Mouse (Mus musculus) kidney, adult 9 months (tissue): ENCODE data around the gene Dlg5.

Source experiments
- DNase-seq: peaks from one replicate; pipeline ENCODE4 v3.0.0; 2022

Dlg5 gene

GRCm38 (mm10) chr14:24185514-24185913 is 60.2 kb downstream of the Dlg5 start:
- no peak for DNase-seq

DNA sequence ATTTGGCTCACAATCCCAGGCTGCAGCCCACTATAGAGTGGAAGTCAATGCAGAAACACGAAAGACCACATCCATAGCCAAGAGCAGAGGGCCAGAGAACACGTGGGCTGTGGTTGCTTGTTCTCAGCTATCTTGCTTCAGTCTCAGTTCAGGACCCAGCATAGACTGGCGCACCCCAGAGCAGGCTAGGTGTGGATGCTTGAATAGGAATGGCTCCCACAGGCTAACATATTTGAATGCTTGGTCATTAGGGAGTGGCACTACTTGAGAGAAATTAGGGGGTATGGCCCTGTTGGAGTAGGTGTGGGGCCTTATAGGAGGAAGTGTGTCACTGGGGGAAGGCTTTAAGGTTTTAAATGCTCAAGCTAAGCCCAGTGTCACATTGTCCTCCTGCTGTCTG is 62.8 kb downstream of the Dlg5 start:
- DNase-seq = no peak

DNA sequence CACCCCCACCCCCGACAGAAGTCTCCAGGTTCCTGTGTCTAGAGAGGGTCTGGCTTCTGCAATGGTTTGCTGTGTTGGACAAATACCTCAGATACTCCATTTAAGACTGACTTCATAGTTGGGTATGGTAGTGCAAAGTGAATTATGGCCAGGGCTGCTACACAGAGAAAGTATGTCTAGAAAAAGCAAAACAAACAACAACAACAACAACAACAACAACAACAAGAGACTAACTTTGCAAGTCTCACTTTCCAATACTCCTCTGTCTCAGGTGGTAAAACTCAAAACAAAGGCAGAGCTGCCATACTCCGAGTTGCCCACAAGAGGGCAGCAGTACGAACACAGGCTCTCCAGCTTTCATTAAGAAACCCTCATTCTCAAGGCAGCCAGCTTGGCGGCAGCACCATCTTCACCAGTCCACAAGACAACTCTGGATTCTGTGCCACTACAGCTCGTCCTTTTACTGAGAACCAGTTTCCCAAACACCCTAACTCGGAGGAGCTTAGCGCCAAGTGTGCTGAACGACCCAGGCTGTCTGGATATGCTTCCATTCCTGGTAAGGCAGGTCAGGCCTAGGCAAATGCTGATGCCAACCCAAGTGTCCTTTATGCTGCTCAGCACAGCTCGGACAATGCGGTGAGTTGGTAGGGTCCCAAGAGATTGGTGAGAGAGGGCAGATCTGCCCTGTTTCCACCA is 63.8 kb downstream of the Dlg5 start:
- peak; percentile 85 for DNase-seq

- DNase-seq = peak; percentile 28
These were observed 66.2 kb downstream of the Dlg5 start for GRCm38 (mm10) chr14:24179466-24179991.

DNA sequence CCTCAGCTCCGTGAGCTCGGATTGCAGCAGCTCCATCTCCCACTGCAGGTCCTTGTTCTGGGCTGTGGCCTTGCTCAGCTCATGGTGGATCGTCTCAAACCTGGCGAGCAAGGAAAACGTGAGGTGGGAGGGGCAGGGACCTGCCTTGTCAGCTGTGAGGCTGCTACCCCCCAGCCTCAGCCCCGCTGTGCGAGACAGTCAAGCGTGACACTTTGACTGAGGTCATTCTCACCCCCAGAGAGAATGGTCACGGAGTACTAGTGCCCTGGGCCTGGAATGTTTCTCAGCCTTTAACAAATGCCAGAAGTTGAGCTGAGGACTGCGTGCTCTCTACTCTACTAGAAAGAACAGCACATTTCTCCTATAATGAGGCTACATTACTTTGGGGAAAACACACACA is 69.1 kb downstream of the Dlg5 start:
- DNase-seq = peak; percentile 51

DNA sequence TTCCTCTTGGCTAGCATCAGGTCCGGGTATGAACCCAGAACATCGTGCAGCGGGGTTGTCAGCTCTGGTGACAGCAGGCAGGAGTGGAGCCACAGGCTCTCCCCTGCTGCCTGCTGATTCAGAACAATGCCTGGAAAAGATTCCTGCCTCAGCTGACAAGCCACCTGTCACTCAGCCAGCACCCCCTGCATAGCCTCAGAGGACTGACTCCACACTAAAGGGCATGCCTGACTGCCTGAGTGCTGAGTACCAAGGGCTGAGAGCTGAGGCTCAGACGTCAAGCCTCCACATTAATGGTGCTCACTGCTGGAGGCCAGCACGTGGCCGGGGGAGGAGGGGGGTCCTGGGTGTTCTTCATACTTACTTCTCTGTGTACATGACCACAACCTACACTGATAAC is 72.4 kb downstream of the Dlg5 start:
- DNase-seq = no peak

DNA sequence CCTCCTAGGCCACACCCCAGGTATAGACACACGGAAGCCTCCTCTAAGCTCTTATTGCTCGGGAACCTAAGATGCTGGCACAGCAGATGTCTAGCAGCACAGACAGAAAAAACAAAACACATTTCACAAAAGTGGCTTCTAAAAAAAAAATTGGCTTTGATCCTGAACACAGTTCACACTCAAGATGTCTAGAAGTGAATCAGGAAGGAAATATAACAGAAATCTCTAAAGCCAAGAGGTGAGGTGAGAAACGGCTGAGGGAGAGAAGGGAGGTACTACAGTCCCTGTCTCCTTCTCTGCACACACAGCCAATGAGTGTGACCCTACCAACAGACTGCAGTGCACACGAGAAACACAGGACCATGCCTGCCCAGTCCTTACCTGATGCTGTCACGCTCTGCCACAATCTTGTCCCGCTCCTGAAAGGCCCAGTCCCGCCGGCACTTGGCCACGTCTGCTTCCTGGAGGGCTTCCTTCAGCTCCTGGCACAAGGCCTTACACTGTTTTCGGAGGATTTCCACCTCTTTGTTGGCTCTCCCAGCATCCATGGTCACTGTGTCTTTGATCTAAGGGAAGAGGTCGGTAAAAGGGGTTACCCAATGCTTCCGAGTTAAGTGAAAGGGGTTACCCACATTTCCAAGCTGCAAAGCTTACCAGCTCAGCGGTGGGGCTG is 73.9 kb downstream of the Dlg5 start:
- peak; percentile 28 for DNase-seq

GRCm38 (mm10) chr14:24166046-24166445 is 79.7 kb downstream of the Dlg5 start:
- no peak for DNase-seq

DNA sequence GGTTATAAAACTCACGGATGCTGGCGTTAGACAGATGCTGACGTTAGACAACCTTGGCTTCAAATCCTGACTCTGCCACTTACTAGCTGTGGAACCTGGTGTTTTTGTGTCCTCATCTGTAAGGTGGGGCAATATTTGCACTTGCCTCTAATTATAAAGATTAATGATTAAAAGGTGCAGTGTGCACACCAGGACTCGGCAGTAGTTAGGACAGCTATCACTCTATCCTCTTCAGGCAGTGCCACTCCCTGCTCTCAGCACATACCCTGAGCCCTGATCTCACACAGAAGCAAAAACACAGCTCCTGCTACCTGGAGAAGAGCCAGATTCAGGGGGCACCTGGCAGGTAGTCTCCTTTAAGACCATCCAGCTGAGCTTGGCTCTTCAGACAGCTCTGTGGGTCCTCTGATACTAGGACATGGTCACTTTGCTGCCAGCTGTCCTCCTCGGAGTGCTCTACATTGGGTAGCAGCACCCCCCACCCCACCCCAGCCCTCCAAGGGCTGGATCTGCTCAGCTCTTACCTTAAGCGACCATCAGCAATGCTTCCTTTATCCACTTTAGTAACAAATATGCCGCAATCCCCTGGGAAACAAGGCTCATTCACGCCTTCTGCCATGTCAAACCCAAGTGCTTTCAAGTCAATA is 80.9 kb downstream of the Dlg5 start:
- DNase-seq = no peak

DNA sequence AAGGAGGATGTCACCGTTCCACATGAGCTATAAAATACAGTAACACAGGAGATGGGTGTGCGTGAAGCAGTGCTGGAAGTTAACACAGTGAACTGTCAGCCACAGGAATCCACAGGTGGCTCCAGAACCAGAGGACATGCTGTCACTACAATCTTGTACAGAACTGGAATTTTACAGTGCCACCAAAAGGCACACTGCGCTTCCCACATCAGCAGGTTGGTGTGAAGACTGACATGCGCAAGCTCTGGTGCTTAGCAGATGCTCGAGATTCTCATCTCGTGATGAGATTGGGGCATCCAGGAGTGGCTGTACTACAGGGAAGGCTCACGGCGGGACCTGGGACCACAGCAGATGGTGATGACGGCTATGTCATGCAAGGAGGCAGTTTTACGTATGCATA is 82.9 kb downstream of the Dlg5 start:
- no peak for DNase-seq

- DNase-seq = no peak
These were observed 96.8 kb downstream of the Dlg5 start for GRCm38 (mm10) chr14:24148892-24149291.

DNA sequence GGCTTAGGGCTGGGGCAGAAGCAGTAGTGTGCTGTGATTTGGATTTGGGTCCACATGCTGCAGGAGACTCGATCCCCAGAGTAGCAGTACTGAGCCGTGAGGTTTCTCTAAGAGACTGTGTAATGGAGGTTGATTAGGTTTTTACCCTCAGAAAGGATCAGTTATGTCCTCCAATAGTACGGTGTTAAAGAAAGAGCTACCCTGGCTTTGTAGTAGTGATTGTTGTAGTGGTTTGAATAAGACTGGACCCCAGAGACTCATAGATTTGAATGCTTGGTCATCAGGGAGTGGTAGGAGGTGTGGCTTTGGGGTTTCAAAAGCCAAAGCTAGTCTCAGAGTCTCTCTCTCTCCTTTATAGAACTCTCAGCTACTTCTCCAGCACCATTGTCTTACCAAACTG is 100.9 kb downstream of the Dlg5 start:
- DNase-seq = no peak

- DNase-seq = no peak
These were observed 101.3 kb downstream of the Dlg5 start for GRCm38 (mm10) chr14:24144421-24144820.

- DNase-seq = no peak
These were observed 102.7 kb downstream of the Dlg5 start for GRCm38 (mm10) chr14:24142926-24143430.

DNA sequence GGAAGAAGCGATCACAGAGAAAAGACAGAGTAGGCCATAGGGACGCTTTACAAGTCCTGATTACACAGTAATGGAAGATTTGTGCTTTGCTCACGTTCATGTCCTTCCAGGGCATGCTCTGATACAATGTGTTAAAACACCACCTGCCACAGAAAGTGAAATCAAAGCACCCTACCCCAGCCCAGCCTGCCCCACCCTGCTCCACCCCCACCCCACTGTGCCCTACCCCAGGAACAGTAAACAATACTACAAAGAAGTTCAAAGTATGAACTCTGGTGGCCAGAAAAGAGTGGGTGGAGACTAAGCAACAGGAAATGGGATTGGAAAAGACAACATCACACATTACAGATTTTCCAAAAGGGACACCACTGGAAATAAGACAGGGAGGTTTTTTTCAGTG is 104.0 kb downstream of the Dlg5 start:
- DNase-seq = no peak

DNA sequence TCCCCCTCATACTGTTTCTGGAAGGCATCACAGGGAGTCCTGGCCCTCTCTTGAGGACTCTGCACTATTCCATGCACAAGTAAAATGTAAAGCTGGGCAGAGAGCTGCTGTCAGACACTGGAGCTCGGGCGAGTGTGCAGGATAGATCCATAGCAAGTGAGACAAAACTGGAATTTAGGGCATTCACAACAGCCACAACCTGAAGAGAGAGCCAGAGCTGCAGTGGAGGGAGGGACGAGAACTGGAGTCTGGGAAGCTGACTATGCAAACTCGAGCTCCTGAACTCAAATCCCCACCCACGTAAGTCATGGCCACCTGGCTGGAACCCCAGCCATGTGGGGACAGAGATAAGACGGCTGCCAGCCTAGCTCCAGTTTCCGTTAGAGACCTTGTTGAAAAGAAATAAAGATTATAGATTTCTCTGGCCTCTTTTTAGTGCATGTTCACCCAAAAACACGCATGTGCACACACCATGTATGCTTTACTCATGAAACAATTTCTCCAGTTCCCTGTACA is 105.4 kb downstream of the Dlg5 start:
- no peak for DNase-seq

- no peak for DNase-seq
These were observed 108.8 kb downstream of the Dlg5 start for GRCm38 (mm10) chr14:24136908-24137307.

- no peak for DNase-seq
These were observed 111.0 kb downstream of the Dlg5 start for GRCm38 (mm10) chr14:24134623-24135290.

DNA sequence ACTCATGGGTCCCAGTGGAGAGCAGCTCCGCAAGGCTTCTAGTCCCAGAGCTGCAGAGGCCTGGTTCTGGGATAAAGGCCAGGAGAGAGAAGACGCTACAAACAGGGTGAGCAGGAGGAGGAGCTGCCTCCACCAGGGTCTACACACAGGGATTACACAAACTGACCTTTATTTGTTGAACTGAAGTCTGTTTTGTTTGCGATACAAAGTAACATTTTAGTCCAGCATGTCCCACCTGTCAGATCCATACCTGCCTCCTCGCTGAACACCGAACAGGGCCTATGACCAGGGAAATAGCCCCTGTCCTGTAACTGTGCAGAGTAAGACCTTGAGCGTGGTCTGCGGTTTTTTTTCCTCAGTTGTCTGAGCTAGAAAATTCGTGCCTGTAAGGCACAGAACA is 111.9 kb downstream of the Dlg5 start:
- no peak for DNase-seq

- peak; percentile 62 for DNase-seq
These were observed 113.6 kb downstream of the Dlg5 start for GRCm38 (mm10) chr14:24132092-24132491.

DNA sequence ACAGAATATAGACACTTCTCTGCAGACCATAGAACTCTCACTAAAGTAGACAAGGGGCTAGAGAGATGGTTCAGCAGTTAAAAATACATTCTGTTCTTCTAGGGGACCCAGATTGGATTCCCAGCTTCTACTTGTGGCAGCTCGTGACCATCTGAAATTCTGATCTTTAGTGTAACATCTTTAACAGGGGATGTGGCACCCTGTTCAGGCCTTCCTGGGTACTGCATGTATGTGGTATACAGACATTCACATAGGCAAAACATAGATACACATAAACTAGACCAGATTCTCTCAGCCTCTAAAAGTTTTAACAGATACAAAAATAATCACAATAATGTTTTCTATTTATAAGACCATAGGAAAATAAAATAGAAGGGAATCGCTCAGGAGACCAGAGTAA is 120.7 kb downstream of the Dlg5 start:
- DNase-seq = peak; percentile 21

DNA sequence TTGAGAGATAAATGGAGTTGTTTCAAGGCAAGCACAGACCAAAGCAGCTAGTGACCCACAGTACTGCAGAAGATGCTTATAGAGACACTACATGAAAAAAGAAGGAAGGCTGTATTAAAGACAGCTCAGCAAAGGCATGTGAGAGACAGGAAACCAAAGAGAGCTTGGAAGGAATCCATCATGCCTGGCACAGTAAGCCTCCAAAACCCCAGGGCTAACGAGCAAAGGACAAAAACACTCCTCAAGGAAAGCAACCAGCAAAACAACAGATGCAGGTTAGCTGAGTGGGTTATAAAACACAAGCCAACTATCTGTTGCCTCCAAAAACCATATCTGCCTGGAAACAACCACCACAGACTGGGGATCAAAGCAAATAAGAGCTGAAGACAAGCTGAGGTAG is 121.5 kb downstream of the Dlg5 start:
- no peak for DNase-seq

DNA sequence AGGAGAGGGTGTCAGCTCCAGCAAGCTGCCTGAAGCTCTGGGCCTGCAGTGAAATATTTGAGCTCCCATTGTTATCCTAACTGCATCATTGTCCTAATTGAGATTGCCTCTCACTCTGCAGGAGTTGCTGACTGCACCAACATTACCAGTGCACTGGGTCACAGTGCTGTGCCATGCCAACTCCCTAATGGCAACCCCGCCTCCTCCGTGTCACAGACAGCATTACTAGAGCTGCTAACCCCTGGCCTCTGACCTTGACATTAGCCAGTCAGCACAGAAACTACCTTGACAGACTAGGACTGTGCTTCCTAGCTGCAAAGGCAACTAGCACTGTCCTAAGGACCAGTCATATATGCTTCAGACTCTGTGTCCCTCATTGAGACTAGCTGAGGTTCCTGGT is 139.0 kb downstream of the Dlg5 start:
- DNase-seq = no peak
